Mouse (Mus musculus): ENCODE results near the gene 4921517D22Rik.

- no peak for TF ChIP-seq POLR2A (IDR thresholded peaks at IDR 0.05; ENCODE audit: low read depth, low read length)
- no peak for TF ChIP-seq CTCF (IDR thresholded peaks at IDR 0.05; ENCODE audit: borderline replicate concordance, insufficient read depth, low read length)
Measured at GRCm38 (mm10) chr13:59656975-59657388, 36.9 kb downstream of the 4921517D22Rik start.

Data from embryonic fibroblast, embryonic 13.5 days (primary cell).